Mouse (Mus musculus): ENCODE measurements around the gene Cep128. TPM values are rescaled to one million over a fixed set of nuclear protein-coding genes. Genes with fewer than 3 reads are reported as not detected.

The Cep128 gene
- total and polyA plus RNA-seq, 2 experiments: 0.67 to 1.2 TPM

- H3K4me1 ChIP-seq (ENCODE audit: control insufficient read depth, insufficient read depth, low read length): no peaks in the 10 kb centered on the region
- H3K27me3 ChIP-seq (ENCODE audit: control insufficient read depth, insufficient read depth, low read length): no peaks in the 10 kb centered on the region
- H3K36me3 ChIP-seq (ENCODE audit: control insufficient read depth, insufficient read depth, low read length): no peaks in the 10 kb centered on the region
- H3K4me3 ChIP-seq (ENCODE audit: insufficient read depth, low read depth, low read length): no peak overlapping the region
- no peaks in the 10 kb centered on the region for H3K79me2 ChIP-seq (ENCODE audit: control insufficient read depth, insufficient read depth, low read length)
- no peak overlapping the region for H3K9ac ChIP-seq (ENCODE audit: low read depth, low read length)
- peak; percentile 81 for DNase-seq (ENCODE audit: extremely low read depth, low read depth, low spot score)
- TF ChIP-seq POLR2A (IDR thresholded peaks at IDR 0.05; ENCODE audit: extremely low read depth, insufficient read depth, low read length) (no peak), CTCF (IDR thresholded peaks at IDR 0.05; ENCODE audit: low read depth, low read length) (no peak)
- 53% methylated on average over 9 of the region's 9 CpGs for WGBS
- no peak overlapping the region for H3K27ac ChIP-seq (replicated peaks; ENCODE audit: insufficient read depth, low read depth, low read length)
Observed at GRCm38 (mm10) chr12:91050593-91051325, 333.4 kb downstream of the Cep128 start.

DNA sequence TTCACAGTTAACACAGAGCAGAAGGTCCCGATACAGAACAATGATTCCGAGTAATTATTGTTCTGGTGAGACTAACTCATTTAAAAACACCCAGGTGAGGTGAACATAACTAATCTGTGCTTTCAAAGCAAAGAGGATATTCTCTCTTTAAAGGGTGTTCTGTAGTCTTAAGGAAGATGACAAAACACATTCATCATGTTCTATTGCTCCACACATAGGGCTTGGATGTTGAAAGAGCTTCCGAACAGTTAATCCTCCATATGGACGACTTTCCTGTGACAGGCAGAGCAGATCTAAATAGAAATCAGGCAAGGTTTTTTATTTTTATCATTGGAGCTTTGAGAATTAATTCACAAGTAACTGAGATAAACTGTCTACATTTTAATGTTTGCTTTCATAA, 342.8 kb downstream of the Cep128 start:
- Histone ChIP-seq H3K27ac (replicated peaks; ENCODE audit: insufficient read depth, low read depth, low read length) (no peak overlapping the region), H3K9ac (ENCODE audit: low read depth, low read length) (no peak overlapping the region), H3K4me3 (ENCODE audit: insufficient read depth, low read depth, low read length) (no peak overlapping the region), H3K36me3 (ENCODE audit: control insufficient read depth, insufficient read depth, low read length) (no peaks in the 10 kb centered on the region), H3K27me3 (ENCODE audit: control insufficient read depth, insufficient read depth, low read length) (no peaks in the 10 kb centered on the region), H3K4me1 (ENCODE audit: control insufficient read depth, insufficient read depth, low read length) (no peaks in the 10 kb centered on the region), H3K79me2 (ENCODE audit: control insufficient read depth, insufficient read depth, low read length) (no peaks in the 10 kb centered on the region)
- DNase-seq (ENCODE audit: extremely low read depth, low read depth, low spot score): no peak
- TF ChIP-seq CTCF (IDR thresholded peaks at IDR 0.05; ENCODE audit: low read depth, low read length) (no peak), POLR2A (IDR thresholded peaks at IDR 0.05; ENCODE audit: extremely low read depth, insufficient read depth, low read length) (no peak)
- 93% methylated on average over 4 of the region's 4 CpGs for WGBS

GRCm38 (mm10) chr12:91040267-91040905, 343.8 kb downstream of the Cep128 start:
- H3K36me3 ChIP-seq (ENCODE audit: control insufficient read depth, insufficient read depth, low read length): no peaks in the 10 kb centered on the region
- H3K79me2 ChIP-seq (ENCODE audit: control insufficient read depth, insufficient read depth, low read length): no peaks in the 10 kb centered on the region
- TF ChIP-seq POLR2A (IDR thresholded peaks at IDR 0.05; ENCODE audit: extremely low read depth, insufficient read depth, low read length) (no peak), CTCF (IDR thresholded peaks at IDR 0.05; ENCODE audit: low read depth, low read length) (no peak)
- no peaks in the 10 kb centered on the region for H3K27me3 ChIP-seq (ENCODE audit: control insufficient read depth, insufficient read depth, low read length)
- WGBS: 92% methylated on average over 7 of the region's 7 CpGs
- no peak for DNase-seq (ENCODE audit: extremely low read depth, low read depth, low spot score)
- H3K4me3 ChIP-seq (ENCODE audit: insufficient read depth, low read depth, low read length): no peak overlapping the region
- no peaks in the 10 kb centered on the region for H3K4me1 ChIP-seq (ENCODE audit: control insufficient read depth, insufficient read depth, low read length)
- no peak overlapping the region for H3K27ac ChIP-seq (replicated peaks; ENCODE audit: insufficient read depth, low read depth, low read length)
- no peak overlapping the region for H3K9ac ChIP-seq (ENCODE audit: low read depth, low read length)

GRCm38 (mm10) chr12:91029116-91029515, 355.1 kb downstream of the Cep128 start:
- peaks cover 4% of the 10 kb centered on the region for H3K4me1 ChIP-seq (ENCODE audit: control insufficient read depth, insufficient read depth, low read length)
- WGBS: 92% methylated on average over 5 of the region's 5 CpGs
- DNase-seq (ENCODE audit: extremely low read depth, low read depth, low spot score): no peak
- TF ChIP-seq POLR2A (IDR thresholded peaks at IDR 0.05; ENCODE audit: extremely low read depth, insufficient read depth, low read length) (no peak), CTCF (IDR thresholded peaks at IDR 0.05; ENCODE audit: low read depth, low read length) (no peak)
- no peak overlapping the region for H3K4me3 ChIP-seq (ENCODE audit: insufficient read depth, low read depth, low read length)
- no peaks in the 10 kb centered on the region for H3K27me3 ChIP-seq (ENCODE audit: control insufficient read depth, insufficient read depth, low read length)
- H3K36me3 ChIP-seq (ENCODE audit: control insufficient read depth, insufficient read depth, low read length): no peaks in the 10 kb centered on the region
- H3K27ac ChIP-seq (replicated peaks; ENCODE audit: insufficient read depth, low read depth, low read length): no peak overlapping the region
- no peaks in the 10 kb centered on the region for H3K79me2 ChIP-seq (ENCODE audit: control insufficient read depth, insufficient read depth, low read length)
- H3K9ac ChIP-seq (ENCODE audit: low read depth, low read length): no peak overlapping the region

GRCm38 (mm10) chr12:91027681-91028080, 356.5 kb downstream of the Cep128 start:
- TF ChIP-seq POLR2A (IDR thresholded peaks at IDR 0.05; ENCODE audit: extremely low read depth, insufficient read depth, low read length) (no peak), CTCF (IDR thresholded peaks at IDR 0.05; ENCODE audit: low read depth, low read length) (no peak)
- Histone ChIP-seq H3K4me1 (ENCODE audit: control insufficient read depth, insufficient read depth, low read length) (peaks cover 4% of the 10 kb centered on the region), H3K27me3 (ENCODE audit: control insufficient read depth, insufficient read depth, low read length) (no peaks in the 10 kb centered on the region), H3K9ac (ENCODE audit: low read depth, low read length) (no peak overlapping the region), H3K79me2 (ENCODE audit: control insufficient read depth, insufficient read depth, low read length) (no peaks in the 10 kb centered on the region), H3K36me3 (ENCODE audit: control insufficient read depth, insufficient read depth, low read length) (no peaks in the 10 kb centered on the region), H3K27ac (replicated peaks; ENCODE audit: insufficient read depth, low read depth, low read length) (0 out of 2 replicates have a peak overlapping the region, but pooled peaks have one; percentile 10), H3K4me3 (ENCODE audit: insufficient read depth, low read depth, low read length) (no peak overlapping the region)
- peak; percentile 64 for DNase-seq (ENCODE audit: extremely low read depth, low read depth, low spot score)
- WGBS: 23% methylated on average over 9 of the region's 9 CpGs

- DNase-seq (ENCODE audit: extremely low read depth, low read depth, low spot score): peak; percentile 82
- Histone ChIP-seq H3K4me1 (ENCODE audit: control insufficient read depth, insufficient read depth, low read length) (peaks cover 4% of the 10 kb centered on the region), H3K79me2 (ENCODE audit: control insufficient read depth, insufficient read depth, low read length) (no peaks in the 10 kb centered on the region), H3K9ac (ENCODE audit: low read depth, low read length) (no peak overlapping the region), H3K27ac (replicated peaks; ENCODE audit: insufficient read depth, low read depth, low read length) (no peak overlapping the region), H3K36me3 (ENCODE audit: control insufficient read depth, insufficient read depth, low read length) (no peaks in the 10 kb centered on the region), H3K27me3 (ENCODE audit: control insufficient read depth, insufficient read depth, low read length) (no peaks in the 10 kb centered on the region), H3K4me3 (ENCODE audit: insufficient read depth, low read depth, low read length) (no peak overlapping the region)
- 32% methylated on average over 4 of the region's 4 CpGs for WGBS
- TF ChIP-seq CTCF (IDR thresholded peaks at IDR 0.05; ENCODE audit: low read depth, low read length): no peak
- no peak for TF ChIP-seq POLR2A (IDR thresholded peaks at IDR 0.05; ENCODE audit: extremely low read depth, insufficient read depth, low read length)
Observed at GRCm38 (mm10) chr12:91027100-91027499, 357.1 kb downstream of the Cep128 start.
